Comparison of ENCODE assay signal across 8 mouse cellular contexts in genomic region chr15:100910381-100910841, GRCm38 (mm10). TPM values are rescaled to one million over a fixed set of nuclear protein-coding genes. Genes with fewer than 3 reads are reported as not detected.
DNase-seq lines count a peak whose midpoint lies in the region; ATAC-seq and TF ChIP-seq lines count a peak whose summit lies in the region.

No protein-coding gene starts in this region.

- ATAC-seq in kidney, embryonic 16.5 days (ENCODE audit: low FRiP score, low TSS enrichment) = no peak
- no peak for ATAC-seq in liver, embryonic 11.5 days (replicated peaks; ENCODE audit: low FRiP score)
- no peak for ATAC-seq in kidney, embryonic 15.5 days (replicated peaks; ENCODE audit: low FRiP score)
- ATAC-seq in intestine, embryonic 15.5 days = no peak

- H3K9me3 ChIP-seq in kidney, embryonic 16.5 days (ENCODE audit: low read length) = no peaks in the 10 kb centered on the region
- no peaks in the 10 kb centered on the region for H3K9me3 ChIP-seq in liver, embryonic 11.5 days (ENCODE audit: control insufficient read depth, low read length)
- no peaks in the 10 kb centered on the region for H3K9me3 ChIP-seq in kidney, embryonic 15.5 days (replicated peaks)
- H3K9me3 ChIP-seq in intestine, embryonic 15.5 days = no peaks in the 10 kb centered on the region

- no peak overlapping the region for H3K4me3 ChIP-seq in olfactory bulb, adult 2 months (ENCODE audit: insufficient read depth, low read depth, low read length)
- no peak overlapping the region for H3K4me3 ChIP-seq in kidney, embryonic 16.5 days (ENCODE audit: low read length)
- no peak overlapping the region for H3K4me3 ChIP-seq in liver, embryonic 11.5 days (ENCODE audit: low read depth, low read length)
- H3K4me3 ChIP-seq in kidney, embryonic 15.5 days (replicated peaks) = no peak overlapping the region
- H3K4me3 ChIP-seq in intestine, embryonic 15.5 days (replicated peaks) = no peak overlapping the region

- DNase-seq in brain, adult 2 months (ENCODE audit: low read depth, low spot score) = peak; percentile 95
- peak; percentile 32 for DNase-seq in fibroblast of lung, adult 2 months (ENCODE audit: low read depth)
- peak; percentile 36 to 44 for DNase-seq in layer of hippocampus, postnatal 10 days (ENCODE audit: low spot score in 2 of 2)
- DNase-seq in liver, embryonic 11.5 days (ENCODE audit: low spot score) = no peak

- H3K36me3 ChIP-seq in kidney, embryonic 16.5 days (ENCODE audit: insufficient read depth, low read length) = no peaks in the 10 kb centered on the region
- no peaks in the 10 kb centered on the region for H3K36me3 ChIP-seq in liver, embryonic 11.5 days (ENCODE audit: control insufficient read depth, insufficient read depth, low read length)
- no peaks in the 10 kb centered on the region for H3K36me3 ChIP-seq in kidney, embryonic 15.5 days
- H3K36me3 ChIP-seq in intestine, embryonic 15.5 days = no peaks in the 10 kb centered on the region

- H3K27ac ChIP-seq in olfactory bulb, adult 2 months (ENCODE audit: insufficient read depth, low read depth, low read length) = peak overlapping the region; percentile 34; the same call in 1 of the 2 replicates
- H3K27ac ChIP-seq in kidney, embryonic 16.5 days (ENCODE audit: low read length) = no peak overlapping the region
- H3K27ac ChIP-seq in liver, embryonic 11.5 days (ENCODE audit: low read depth, low read length) = no peak overlapping the region
- H3K27ac ChIP-seq in kidney, embryonic 15.5 days = no peak overlapping the region
- no peak overlapping the region for H3K27ac ChIP-seq in intestine, embryonic 15.5 days

- no peak for TF ChIP-seq CTCF in olfactory bulb, adult 2 months (IDR thresholded peaks at IDR 0.05; ENCODE audit: insufficient read depth, low read depth, low read length)

- TF ChIP-seq POLR2A in olfactory bulb, adult 2 months (IDR thresholded peaks at IDR 0.05; ENCODE audit: insufficient read depth, low read depth, low read length) = no peak

- WGBS in olfactory bulb, adult 2 months = 11% methylated on average over 10 of the region's 10 CpGs
- WGBS in kidney, embryonic 16.5 days = 64% methylated on average over 10 of the region's 10 CpGs
- WGBS in liver, embryonic 11.5 days = 74% methylated on average over 10 of the region's 10 CpGs
- WGBS in kidney, embryonic 15.5 days = 66% methylated on average over 10 of the region's 10 CpGs
- 73% methylated on average over 10 of the region's 10 CpGs for WGBS in intestine, embryonic 15.5 days

- H3K27me3 ChIP-seq in kidney, embryonic 16.5 days (ENCODE audit: insufficient read depth, low read length) = no peaks in the 10 kb centered on the region
- peaks cover 2% of the 10 kb centered on the region; the same call in 1 of the 2 replicates for H3K27me3 ChIP-seq in liver, embryonic 11.5 days (replicated peaks; ENCODE audit: control insufficient read depth, insufficient read depth, low read length)
- H3K27me3 ChIP-seq in kidney, embryonic 15.5 days = no peaks in the 10 kb centered on the region
- no peaks in the 10 kb centered on the region for H3K27me3 ChIP-seq in intestine, embryonic 15.5 days (replicated peaks)

- no peak overlapping the region for H3K4me2 ChIP-seq in kidney, embryonic 16.5 days (replicated peaks; ENCODE audit: low read depth, low read length)
- H3K4me2 ChIP-seq in liver, embryonic 11.5 days = no peak overlapping the region
- H3K4me2 ChIP-seq in kidney, embryonic 15.5 days = no peak overlapping the region
- H3K4me2 ChIP-seq in intestine, embryonic 15.5 days (replicated peaks) = no peak overlapping the region

- H3K4me1 ChIP-seq in olfactory bulb, adult 2 months (ENCODE audit: control insufficient read depth, insufficient read depth, low read length) = peaks cover 22% of the 10 kb centered on the region
- H3K4me1 ChIP-seq in kidney, embryonic 16.5 days (ENCODE audit: insufficient read depth, low read length) = peaks cover 6% of the 10 kb centered on the region; the same call in 1 of the 2 replicates
- no peaks in the 10 kb centered on the region; the same call in 1 of the 2 replicates for H3K4me1 ChIP-seq in liver, embryonic 11.5 days (replicated peaks; ENCODE audit: control insufficient read depth, insufficient read depth, low read length)
- H3K4me1 ChIP-seq in kidney, embryonic 15.5 days = peaks cover 13% of the 10 kb centered on the region
- 0 out of 2 replicates have a peak, but pooled peaks cover 4% of the 10 kb centered on the region for H3K4me1 ChIP-seq in intestine, embryonic 15.5 days (replicated peaks)

- H3K9ac ChIP-seq in kidney, embryonic 16.5 days (replicated peaks; ENCODE audit: low read length) = no peak overlapping the region
- no peak overlapping the region for H3K9ac ChIP-seq in liver, embryonic 11.5 days (ENCODE audit: low read depth, low read length)
- H3K9ac ChIP-seq in kidney, embryonic 15.5 days = no peak overlapping the region
- no peak overlapping the region for H3K9ac ChIP-seq in intestine, embryonic 15.5 days

RNA-seq across cellular contexts. Expression of gene Scn8a, which starts 40.8 kb away (rescaled TPM):
- 100 to 1,000 TPM; 174 to 175 TPM for total RNA-seq in layer of hippocampus, postnatal 10 days (2021)
- polyA plus RNA-seq in olfactory bulb, adult 2 months (2012; ENCODE audit: insufficient read depth, insufficient read length, low replicate concordance, missing spikeins) = not detected in 2 replicates
- 8.1 and 8.2 TPM in 2 replicates for polyA plus RNA-seq in kidney, embryonic 16.5 days (2015; fragmentation: Nextera tagmentation; extraction: Ambion mirVana)
- polyA plus RNA-seq in liver, embryonic 11.5 days (2014; fragmentation: Nextera tagmentation; extraction: Ambion mirVana) = 0.71 and 0.73 TPM in 2 replicates
- polyA plus RNA-seq in kidney, embryonic 15.5 days (2015; fragmentation: Nextera tagmentation; extraction: Ambion mirVana) = 11.9 and 13.3 TPM in 2 replicates
- polyA plus RNA-seq in intestine, embryonic 15.5 days (2015; fragmentation: Nextera tagmentation; extraction: Ambion mirVana) = 2.1 and 2.6 TPM in 2 replicates
